Mouse (Mus musculus): Measurements from ENCODE around the gene Gab2. TPM values are rescaled to one million over a fixed set of nuclear protein-coding genes. Genes with fewer than 3 reads are reported as not detected.

Gab2 gene
- polyA plus RNA-seq, 1 experiment, result 9.6 TPM

GRCm38 (mm10) chr7:97309461-97310340, 228.3 kb downstream of the Gab2 start:
- peaks cover 13% of the 10 kb centered on the region for H3K36me3 ChIP-seq (ENCODE audit: control insufficient read depth, insufficient read depth)
- H3K79me2 ChIP-seq (ENCODE audit: control insufficient read depth, insufficient read depth), result no peaks in the 10 kb centered on the region
- no peaks in the 10 kb centered on the region for H3K27me3 ChIP-seq (ENCODE audit: control insufficient read depth, insufficient read depth, insufficient read length)
- TF ChIP-seq SRF (IDR thresholded peaks at IDR 0.05; ENCODE audit: control insufficient read depth, insufficient read length, low read depth), result no peak
- TF ChIP-seq POLR2A (IDR thresholded peaks at IDR 0.05; ENCODE audit: insufficient read length, low read depth), result no peak
- TF ChIP-seq MYOG (IDR thresholded peaks at IDR 0.05; ENCODE audit: control insufficient read depth in 1 of 3, insufficient read depth in 1 of 3, insufficient read length in 2 of 3, low read depth in 2 of 3), result no peak
- no peak for TF ChIP-seq MAX (IDR thresholded peaks at IDR 0.05; ENCODE audit: low read depth)
- TF ChIP-seq MYOD1 (IDR thresholded peaks at IDR 0.05; ENCODE audit: control insufficient read depth in 1 of 3, insufficient read length in 2 of 3, low read depth in 2 of 3), result no peak
- no peak for TF ChIP-seq POLR2AphosphoS2 (IDR thresholded peaks at IDR 0.05; ENCODE audit: insufficient read length, low read depth)
- TF ChIP-seq TCF3 (IDR thresholded peaks at IDR 0.05; ENCODE audit: insufficient read length, low read depth), result no peak
- TF ChIP-seq E2F4 (IDR thresholded peaks at IDR 0.05; ENCODE audit: insufficient read depth), result no peak
- no peak for TF ChIP-seq TCF12 (IDR thresholded peaks at IDR 0.05; ENCODE audit: insufficient read depth, poor library complexity, severe bottlenecking)
- TF ChIP-seq CEBPB (IDR thresholded peaks at IDR 0.05; ENCODE audit: insufficient read depth, poor library complexity, severe bottlenecking), result no peak
- no peak for TF ChIP-seq USF1 (IDR thresholded peaks at IDR 0.05; ENCODE audit: low read depth)
- no peak for TF ChIP-seq REST (IDR thresholded peaks at IDR 0.05; ENCODE audit: insufficient read depth, insufficient read length)
- no peak overlapping the region for H3K4me2 ChIP-seq (ENCODE audit: low read depth)
- H3ac ChIP-seq (ENCODE audit: control insufficient read depth, insufficient read length), result no peak overlapping the region
- H3K4me3 ChIP-seq, result no peak overlapping the region

- H3K4me3 ChIP-seq, result no peak overlapping the region
- no peaks in the 10 kb centered on the region for H3K79me2 ChIP-seq (ENCODE audit: control insufficient read depth, insufficient read depth)
- no peak overlapping the region for H3K4me2 ChIP-seq (ENCODE audit: low read depth)
- no peak for TF ChIP-seq POLR2A (IDR thresholded peaks at IDR 0.05; ENCODE audit: insufficient read length, low read depth)
- peaks cover 13% of the 10 kb centered on the region for H3K36me3 ChIP-seq (ENCODE audit: control insufficient read depth, insufficient read depth)
- H3ac ChIP-seq (ENCODE audit: control insufficient read depth, insufficient read length), result no peak overlapping the region
- H3K27me3 ChIP-seq (ENCODE audit: control insufficient read depth, insufficient read depth, insufficient read length), result no peaks in the 10 kb centered on the region
Measured at GRCm38 (mm10) chr7:97310341-97310635, 228.9 kb downstream of the Gab2 start.

GRCm38 (mm10) chr7:97311620-97312019, 230.2 kb downstream of the Gab2 start:
- Histone ChIP-seq H3K27me3 (ENCODE audit: control insufficient read depth, insufficient read depth, insufficient read length) (no peaks in the 10 kb centered on the region), H3K4me3 (no peak overlapping the region), H3K36me3 (ENCODE audit: control insufficient read depth, insufficient read depth) (peaks cover 9% of the 10 kb centered on the region), H3K4me2 (ENCODE audit: low read depth) (no peak overlapping the region), H3ac (ENCODE audit: control insufficient read depth, insufficient read length) (no peak overlapping the region), H3K79me2 (ENCODE audit: control insufficient read depth, insufficient read depth) (no peaks in the 10 kb centered on the region)
- peak; percentile 56 for TF ChIP-seq POLR2AphosphoS2 (IDR thresholded peaks at IDR 0.05; ENCODE audit: insufficient read length, low read depth)
- no peak for TF ChIP-seq TCF12 (IDR thresholded peaks at IDR 0.05; ENCODE audit: insufficient read depth, poor library complexity, severe bottlenecking)
- no peak for TF ChIP-seq MYOD1 (IDR thresholded peaks at IDR 0.05; ENCODE audit: control insufficient read depth in 1 of 3, insufficient read length in 2 of 3, low read depth in 2 of 3)
- peak; percentile 28 for TF ChIP-seq POLR2A (IDR thresholded peaks at IDR 0.05; ENCODE audit: insufficient read length, low read depth)
- no peak for TF ChIP-seq TCF3 (IDR thresholded peaks at IDR 0.05; ENCODE audit: insufficient read length, low read depth)
- TF ChIP-seq CEBPB (IDR thresholded peaks at IDR 0.05; ENCODE audit: insufficient read depth, poor library complexity, severe bottlenecking), result no peak
- TF ChIP-seq MAX (IDR thresholded peaks at IDR 0.05; ENCODE audit: low read depth), result no peak

- peaks cover 9% of the 10 kb centered on the region for H3K36me3 ChIP-seq (ENCODE audit: control insufficient read depth, insufficient read depth)
- H3K4me2 ChIP-seq (ENCODE audit: low read depth), result no peak overlapping the region
- H3K4me3 ChIP-seq, result no peak overlapping the region
- H3ac ChIP-seq (ENCODE audit: control insufficient read depth, insufficient read length), result no peak overlapping the region
- no peaks in the 10 kb centered on the region for H3K79me2 ChIP-seq (ENCODE audit: control insufficient read depth, insufficient read depth)
- no peaks in the 10 kb centered on the region for H3K27me3 ChIP-seq (ENCODE audit: control insufficient read depth, insufficient read depth, insufficient read length)
- no peak for TF ChIP-seq POLR2A (IDR thresholded peaks at IDR 0.05; ENCODE audit: insufficient read length, low read depth)
- TF ChIP-seq TCF12 (IDR thresholded peaks at IDR 0.05; ENCODE audit: insufficient read depth, poor library complexity, severe bottlenecking), result no peak
- no peak for TF ChIP-seq MYOG (IDR thresholded peaks at IDR 0.05; ENCODE audit: control insufficient read depth in 1 of 3, insufficient read depth in 1 of 3, insufficient read length in 2 of 3, low read depth in 2 of 3)
- TF ChIP-seq E2F4 (IDR thresholded peaks at IDR 0.05; ENCODE audit: insufficient read depth), result no peak
- no peak for TF ChIP-seq MYOD1 (IDR thresholded peaks at IDR 0.05; ENCODE audit: control insufficient read depth in 1 of 3, insufficient read length in 2 of 3, low read depth in 2 of 3)
- TF ChIP-seq MAX (IDR thresholded peaks at IDR 0.05; ENCODE audit: low read depth), result no peak
- TF ChIP-seq POLR2AphosphoS2 (IDR thresholded peaks at IDR 0.05; ENCODE audit: insufficient read length, low read depth), result no peak
- TF ChIP-seq SRF (IDR thresholded peaks at IDR 0.05; ENCODE audit: control insufficient read depth, insufficient read length, low read depth), result no peak
Measured at GRCm38 (mm10) chr7:97312196-97312595, 230.8 kb downstream of the Gab2 start.

GRCm38 (mm10) chr7:97312856-97313255, 231.5 kb downstream of the Gab2 start:
- H3ac ChIP-seq (ENCODE audit: control insufficient read depth, insufficient read length), result no peak overlapping the region
- TF ChIP-seq USF1 (IDR thresholded peaks at IDR 0.05; ENCODE audit: low read depth) (no peak), MAX (IDR thresholded peaks at IDR 0.05; ENCODE audit: low read depth) (no peak), TCF12 (IDR thresholded peaks at IDR 0.05; ENCODE audit: insufficient read depth, poor library complexity, severe bottlenecking) (no peak), MYOD1 (IDR thresholded peaks at IDR 0.05; ENCODE audit: control insufficient read depth in 1 of 3, insufficient read length in 2 of 3, low read depth in 2 of 3) (no peak), CEBPB (IDR thresholded peaks at IDR 0.05; ENCODE audit: insufficient read depth, poor library complexity, severe bottlenecking) (no peak), POLR2AphosphoS2 (IDR thresholded peaks at IDR 0.05; ENCODE audit: insufficient read length, low read depth) (no peak), MYOG (IDR thresholded peaks at IDR 0.05; ENCODE audit: control insufficient read depth in 1 of 3, insufficient read depth in 1 of 3, insufficient read length in 2 of 3, low read depth in 2 of 3) (no peak), TCF3 (IDR thresholded peaks at IDR 0.05; ENCODE audit: insufficient read length, low read depth) (no peak), E2F4 (IDR thresholded peaks at IDR 0.05; ENCODE audit: insufficient read depth) (no peak), REST (IDR thresholded peaks at IDR 0.05; ENCODE audit: insufficient read depth, insufficient read length) (no peak), SRF (IDR thresholded peaks at IDR 0.05; ENCODE audit: control insufficient read depth, insufficient read length, low read depth) (no peak), POLR2A (IDR thresholded peaks at IDR 0.05; ENCODE audit: insufficient read length, low read depth) (no peak)
- peaks cover 9% of the 10 kb centered on the region for H3K36me3 ChIP-seq (ENCODE audit: control insufficient read depth, insufficient read depth)
- H3K27me3 ChIP-seq (ENCODE audit: control insufficient read depth, insufficient read depth, insufficient read length), result no peaks in the 10 kb centered on the region
- no peak overlapping the region for H3K4me3 ChIP-seq
- H3K4me2 ChIP-seq (ENCODE audit: low read depth), result no peak overlapping the region
- H3K79me2 ChIP-seq (ENCODE audit: control insufficient read depth, insufficient read depth), result no peaks in the 10 kb centered on the region

All from myocyte (in vitro differentiated cells).